Mouse (Mus musculus): ENCODE results near the gene Alg14.
A peak's percentile ranks its signal among the peaks of the same experiment; 100 is the strongest.

Gene Alg14

GRCm38 (mm10) chr3:121279679-121280078 is 11.9 kb upstream of the Alg14 start:
- no peak for DNase-seq (ENCODE audit: low read depth)

DNA sequence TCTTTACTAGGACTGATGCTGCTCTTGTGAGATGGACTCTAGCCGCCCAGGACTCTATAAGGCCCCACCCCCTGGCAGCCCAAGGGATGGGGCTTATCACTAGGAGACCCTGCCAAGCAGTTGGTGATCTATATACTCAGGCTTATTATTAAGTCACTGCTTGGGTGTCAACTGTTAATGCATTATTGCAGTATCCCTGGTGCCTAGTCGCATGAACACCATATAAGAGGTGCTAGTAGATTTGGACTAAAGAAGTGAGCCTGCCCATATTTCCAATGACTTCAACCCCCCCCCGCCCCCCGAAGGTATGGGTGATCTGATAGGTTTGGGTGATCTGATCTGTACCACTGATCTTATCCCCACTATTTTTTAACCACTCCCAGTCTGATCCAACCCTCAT is 8.6 kb upstream of the Alg14 start, which contains the start of gene Tmem56:
Tmem56 (minus strand) TSS at position 101 of the 400 bp plus-strand sequence.
- DNase-seq (ENCODE audit: low read depth), result no peak

DNA sequence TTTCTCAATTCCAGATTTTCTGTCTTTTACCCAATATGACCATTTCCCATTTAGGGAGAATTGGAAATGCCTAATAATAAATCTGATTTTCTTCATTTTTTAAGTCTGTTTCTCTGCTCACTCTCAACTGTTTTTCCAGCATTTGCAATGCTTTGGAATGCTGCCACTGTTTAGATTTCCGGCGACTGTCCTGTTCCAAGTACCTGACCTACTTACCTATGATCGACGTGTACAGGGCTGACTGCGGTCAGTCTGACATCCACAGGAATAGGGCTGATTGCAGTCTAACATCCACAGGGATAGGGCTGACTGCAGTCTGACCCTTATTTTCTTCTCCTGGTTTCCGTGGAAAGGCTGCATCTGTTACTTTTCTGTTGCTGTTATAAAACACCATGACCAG is 6.4 kb upstream of the Alg14 start:
- no peak for DNase-seq (ENCODE audit: low read depth)

DNA sequence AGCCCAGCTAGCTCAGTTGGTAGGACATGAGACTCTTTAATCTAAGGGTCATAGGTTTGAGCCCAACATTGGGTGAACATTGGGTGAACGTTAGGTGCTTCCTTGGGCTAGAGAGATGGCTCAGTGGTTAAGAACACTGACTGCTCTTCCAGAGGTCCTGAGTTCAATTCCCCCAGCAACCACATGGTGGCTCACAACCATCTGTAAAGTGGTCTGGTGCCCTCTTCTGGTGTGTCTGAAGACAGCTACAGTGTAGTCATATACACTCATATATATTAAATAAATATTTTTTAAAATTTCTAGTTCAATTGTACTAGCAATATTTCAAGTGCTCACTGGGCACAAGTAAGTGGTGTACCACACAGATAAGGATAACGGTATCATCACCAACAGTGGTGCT is 4.4 kb upstream of the Alg14 start:
- DNase-seq (ENCODE audit: low read depth), result no peak

GRCm38 (mm10) chr3:121290681-121291080 is 892 bp upstream of the Alg14 start:
- no peak for DNase-seq (ENCODE audit: low read depth)

GRCm38 (mm10) chr3:121291225-121291559 is 381 bp upstream of the Alg14 start:
- no peak for DNase-seq (ENCODE audit: low read depth)

DNA sequence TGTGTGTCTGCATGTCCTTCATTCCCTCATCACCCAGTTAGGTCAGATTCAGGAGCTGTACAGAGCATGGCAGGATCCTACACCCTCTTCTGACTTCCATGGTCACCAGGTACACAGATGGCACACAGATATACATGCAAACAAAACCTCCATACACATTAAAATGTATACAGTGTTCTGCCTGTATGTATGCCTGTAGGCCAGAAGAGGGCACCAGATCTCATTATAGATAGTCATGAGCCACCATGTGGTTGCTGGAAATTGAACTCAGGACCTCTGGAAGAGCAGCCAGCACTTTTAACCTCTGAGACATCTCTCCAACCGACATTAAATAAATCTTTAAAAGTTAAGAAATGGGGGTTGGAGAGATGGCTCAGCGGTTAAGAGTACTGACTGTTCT is 2.6 kb downstream of the Alg14 start:
- DNase-seq (ENCODE audit: low read depth), result no peak

DNA sequence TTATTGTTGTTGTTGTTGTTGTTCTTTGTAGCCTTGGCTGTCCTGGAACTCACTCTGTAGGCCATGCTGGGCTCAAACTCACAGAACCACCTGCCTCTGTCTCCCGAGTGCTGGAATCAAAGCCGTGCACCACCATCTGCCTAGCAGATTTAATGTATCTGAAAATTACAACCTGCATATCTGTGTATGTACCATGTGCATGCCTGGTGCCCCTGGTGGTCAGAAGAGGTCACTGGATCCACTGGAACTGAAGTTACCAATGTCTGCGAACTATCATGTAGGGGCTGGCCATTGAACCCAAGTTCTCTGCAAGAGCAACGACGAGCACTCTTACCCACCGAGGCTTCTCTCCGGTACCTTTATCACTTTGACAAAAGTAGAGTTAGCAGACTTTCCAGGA is 15.1 kb downstream of the Alg14 start:
- DNase-seq (ENCODE audit: low read depth), result no peak

GRCm38 (mm10) chr3:121307532-121308234 is 16.1 kb downstream of the Alg14 start:
- DNase-seq (ENCODE audit: low read depth), result no peak

GRCm38 (mm10) chr3:121308935-121309334 is 17.4 kb downstream of the Alg14 start:
- DNase-seq (ENCODE audit: low read depth), result no peak

DNA sequence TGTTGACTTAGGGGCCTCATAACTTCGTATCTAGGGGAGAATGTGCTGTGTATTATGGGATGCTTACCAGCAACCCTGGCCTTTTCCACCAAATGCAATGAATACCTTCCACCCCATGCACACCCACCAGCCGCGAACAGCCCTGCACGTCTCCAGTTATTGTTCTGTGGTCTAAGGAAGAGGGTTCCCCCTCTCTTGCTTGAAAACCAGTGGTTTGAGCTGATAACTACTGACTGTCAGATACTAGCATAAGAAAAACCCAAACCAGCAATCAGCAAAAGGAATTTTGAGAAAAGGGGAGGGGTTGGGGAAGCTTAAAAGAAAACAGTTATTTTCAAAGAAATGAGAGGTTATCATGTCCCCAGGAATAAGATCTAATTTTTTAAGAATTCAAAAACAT is 17.9 kb downstream of the Alg14 start:
- no peak for DNase-seq (ENCODE audit: low read depth)

DNA sequence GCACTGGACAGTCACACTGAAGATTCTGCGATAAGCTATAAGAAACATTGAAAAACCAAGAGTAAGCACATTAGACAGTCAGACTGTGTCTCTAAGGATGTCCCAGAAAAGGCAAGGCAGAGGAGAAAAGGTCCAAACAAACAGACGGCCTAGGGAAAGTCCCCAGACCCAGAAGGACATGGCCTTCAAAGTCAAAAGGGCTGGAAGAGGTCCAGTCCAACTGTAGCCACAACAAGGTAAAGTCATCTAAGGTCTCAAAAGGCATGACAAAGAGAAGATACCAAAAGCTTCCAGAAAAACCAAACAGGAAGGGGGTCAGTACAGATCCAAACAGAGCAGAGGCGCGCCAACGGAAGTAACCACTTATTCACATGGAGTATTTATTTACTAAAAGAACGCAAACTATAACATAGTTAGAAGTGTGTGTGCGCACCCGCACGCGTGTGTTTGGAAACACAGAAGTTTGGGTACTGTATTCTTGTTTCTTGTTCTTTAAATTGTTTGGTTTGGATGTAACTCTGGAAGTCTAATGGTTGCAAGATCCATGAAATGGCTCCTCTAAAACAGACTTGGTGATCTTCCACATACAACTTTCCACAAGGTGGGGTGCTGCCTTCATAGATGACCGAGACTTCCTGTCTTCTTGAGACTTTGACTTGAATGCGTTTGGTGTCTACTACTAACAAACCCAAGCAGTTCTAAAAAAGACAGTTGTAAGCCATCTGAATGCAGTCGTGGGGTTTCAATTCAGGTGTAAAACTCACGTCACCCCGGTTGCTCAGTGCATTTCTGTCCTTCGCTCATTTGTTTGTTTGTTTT is 18.5 kb downstream of the Alg14 start:
- DNase-seq (ENCODE audit: low read depth), result no peak

GRCm38 (mm10) chr3:121312426-121312825 is 20.9 kb downstream of the Alg14 start:
- DNase-seq (ENCODE audit: low read depth), result no peak

DNA sequence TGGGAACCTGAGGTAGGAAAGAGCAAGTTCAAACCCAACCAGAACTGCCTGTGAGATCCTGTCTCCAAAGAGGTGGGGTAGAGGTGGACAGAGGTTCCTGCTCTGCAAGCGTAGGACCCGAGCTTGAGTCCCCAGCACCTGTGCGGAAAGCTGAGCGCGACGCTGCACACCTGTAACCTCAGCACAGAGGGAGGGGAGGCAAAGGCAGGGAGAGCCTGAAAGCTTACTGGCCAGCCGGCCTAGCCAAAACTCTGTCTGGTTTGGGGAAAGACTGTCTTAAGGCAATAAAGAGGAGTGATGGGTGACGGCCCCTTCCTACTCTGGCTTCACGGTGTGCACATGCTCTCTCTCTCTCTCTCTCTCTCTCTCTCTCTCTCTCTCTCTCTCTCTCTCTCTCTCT is 21.4 kb downstream of the Alg14 start:
- DNase-seq (ENCODE audit: low read depth), result no peak

DNA sequence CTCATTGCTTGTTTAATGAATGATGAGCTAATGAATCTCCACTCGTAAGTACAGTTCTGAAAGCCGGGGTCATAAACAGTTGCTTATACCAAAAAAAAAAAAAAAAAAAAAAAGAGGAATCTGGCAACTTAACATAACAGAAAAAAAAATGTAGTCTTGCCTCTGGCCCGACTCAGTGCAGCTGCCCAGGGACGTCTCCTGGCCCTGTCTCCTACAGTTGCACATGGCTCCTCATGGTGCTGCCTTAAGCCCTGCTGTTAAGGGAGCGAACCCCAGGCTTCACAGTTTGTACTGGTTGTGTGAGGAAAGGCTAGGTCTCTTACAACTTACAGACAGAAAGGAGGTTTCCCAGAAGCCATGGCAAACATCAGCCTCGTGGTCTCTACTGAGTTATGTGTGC is 22.6 kb downstream of the Alg14 start:
- DNase-seq (ENCODE audit: low read depth), result no peak

DNA sequence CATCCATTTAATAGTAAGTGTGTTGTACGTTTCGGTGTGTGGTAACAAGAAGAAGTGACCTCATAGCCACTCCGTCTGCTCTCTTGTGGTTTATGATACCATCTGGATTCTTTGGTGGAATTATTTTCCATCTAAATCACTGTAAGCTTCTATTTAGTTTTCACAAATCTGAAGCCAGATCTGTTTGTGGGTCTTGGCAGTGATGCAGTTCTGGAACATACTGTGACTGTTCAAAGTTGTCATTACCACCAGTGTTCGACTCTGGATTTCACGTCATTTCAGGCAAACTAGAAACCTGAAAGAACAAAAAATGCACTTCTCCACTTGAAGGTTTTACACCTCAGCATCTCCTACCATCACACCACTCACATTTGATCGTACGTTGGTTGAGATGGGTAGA is 23.9 kb downstream of the Alg14 start:
- peak; percentile 66 for DNase-seq (ENCODE audit: low read depth)

GRCm38 (mm10) chr3:121319906-121320305 is 28.3 kb downstream of the Alg14 start:
- no peak for DNase-seq (ENCODE audit: low read depth)

GRCm38 (mm10) chr3:121320896-121321295 is 29.3 kb downstream of the Alg14 start:
- no peak for DNase-seq (ENCODE audit: low read depth)

- no peak for DNase-seq (ENCODE audit: low read depth)
Observed at GRCm38 (mm10) chr3:121323371-121323770, 31.8 kb downstream of the Alg14 start.

GRCm38 (mm10) chr3:121327406-121327805 is 35.8 kb downstream of the Alg14 start:
- peak; percentile 84 for DNase-seq (ENCODE audit: low read depth)

- no peak for DNase-seq (ENCODE audit: low read depth)
Observed at GRCm38 (mm10) chr3:121329647-121330046, 38.1 kb downstream of the Alg14 start.

DNA sequence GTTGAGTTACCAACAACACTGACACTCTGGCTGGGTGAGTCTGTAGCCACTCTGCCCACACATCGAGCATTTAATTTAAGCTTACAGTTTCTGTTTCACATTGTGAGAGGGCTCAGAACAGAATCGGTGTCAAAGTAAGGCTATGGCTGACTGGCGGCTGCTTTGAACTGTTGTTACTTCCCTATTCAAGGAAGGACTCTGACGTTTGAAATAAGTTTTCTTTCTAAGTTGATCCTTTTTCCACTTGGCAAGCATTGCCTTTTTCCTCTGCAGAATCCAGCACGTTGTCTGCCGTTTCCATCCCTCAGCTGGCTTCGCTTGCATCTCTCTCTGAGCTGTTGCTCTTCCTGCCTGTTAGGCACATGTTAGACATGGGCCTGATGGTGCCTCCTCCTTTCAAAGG is 38.7 kb downstream of the Alg14 start:
- no peak for DNase-seq (ENCODE audit: low read depth)

- no peak for DNase-seq (ENCODE audit: low read depth)
Observed at GRCm38 (mm10) chr3:121336234-121336890, 44.8 kb downstream of the Alg14 start.
